Mouse (Mus musculus): ENCODE results near the gene Cyp2d22. TPM values are rescaled to one million over a fixed set of nuclear protein-coding genes. Genes with fewer than 3 reads are reported as not detected.
"Not testable (repeated sequence)": the region's sequence is repeated elsewhere in the genome, so short reads cannot be mapped to it uniquely, and the experiment has no call there.

Cyp2d22 gene
- polyA plus RNA-seq, 1 experiment from 2014 or later, result 5.5 TPM

- DNase-seq (peak; percentile 75), ATAC-seq (ENCODE audit: insufficient read depth) (no peak)
- Histone ChIP-seq H3K9me3 (ENCODE audit: low read depth, low read length) (no peaks in the 10 kb centered on the region), H3K36me3 (ENCODE audit: insufficient read depth) (no peaks in the 10 kb centered on the region; the same call in 1 of the 2 replicates), H3K4me2 (no peak overlapping the region), H3K27ac (ENCODE audit: low read depth) (peak overlapping the region; percentile 25), H3K4me1 (ENCODE audit: insufficient read depth) (peaks cover 3% of the 10 kb centered on the region; the same call in 1 of the 2 replicates), H3K4me3 (ENCODE audit: low read depth, low read length) (no peak overlapping the region), H3K9ac (no peak overlapping the region), H3K27me3 (ENCODE audit: insufficient read depth, low read length) (no peaks in the 10 kb centered on the region)
- no peak for TF ChIP-seq CTCF (IDR thresholded peaks at IDR 0.05; ENCODE audit: low read depth)
- 58% methylated on average over 17 of the region's 17 CpGs for WGBS
Observed at GRCm38 (mm10) chr15:82376393-82377138, 3.5 kb downstream of the Cyp2d22 start.

- H3K4me3 ChIP-seq (ENCODE audit: low read depth, low read length), result no peak overlapping the region
- H3K9me3 ChIP-seq (ENCODE audit: low read depth, low read length), result no peaks in the 10 kb centered on the region
- TF ChIP-seq CTCF (IDR thresholded peaks at IDR 0.05; ENCODE audit: low read depth), result no peak
- no peak overlapping the region for H3K9ac ChIP-seq
- no peak for DNase-seq
- ATAC-seq (ENCODE audit: insufficient read depth), result no peak
- WGBS, result 80% methylated on average over 9 of the region's 9 CpGs
- no peak overlapping the region for H3K27ac ChIP-seq (ENCODE audit: low read depth)
- H3K36me3 ChIP-seq (ENCODE audit: insufficient read depth), result no peaks in the 10 kb centered on the region; the same call in 1 of the 2 replicates
- no peak overlapping the region for H3K4me2 ChIP-seq
- H3K4me1 ChIP-seq (ENCODE audit: insufficient read depth), result peaks cover 3% of the 10 kb centered on the region; the same call in 1 of the 2 replicates
- H3K27me3 ChIP-seq (ENCODE audit: insufficient read depth, low read length), result no peaks in the 10 kb centered on the region
Observed at GRCm38 (mm10) chr15:82375855-82376254, 4.2 kb downstream of the Cyp2d22 start.

GRCm38 (mm10) chr15:82374437-82374836 lies 5.6 kb downstream of the Cyp2d22 start:
- ATAC-seq (ENCODE audit: insufficient read depth) (no peak), DNase-seq (no peak)
- WGBS, result 76% methylated on average over 5 of the region's 5 CpGs
- H3K27ac ChIP-seq (ENCODE audit: low read depth), result no peak overlapping the region
- peaks cover 3% of the 10 kb centered on the region; the same call in 1 of the 2 replicates for H3K4me1 ChIP-seq (ENCODE audit: insufficient read depth)
- H3K9me3 ChIP-seq (ENCODE audit: low read depth, low read length), result no peaks in the 10 kb centered on the region
- no peak overlapping the region for H3K4me3 ChIP-seq (ENCODE audit: low read depth, low read length)
- H3K9ac ChIP-seq, result no peak overlapping the region
- no peak for TF ChIP-seq CTCF (IDR thresholded peaks at IDR 0.05; ENCODE audit: low read depth)
- no peak overlapping the region for H3K4me2 ChIP-seq
- no peaks in the 10 kb centered on the region; the same call in 1 of the 2 replicates for H3K36me3 ChIP-seq (ENCODE audit: insufficient read depth)
- H3K27me3 ChIP-seq (ENCODE audit: insufficient read depth, low read length), result no peaks in the 10 kb centered on the region

GRCm38 (mm10) chr15:82372991-82373390 lies 7.1 kb downstream of the Cyp2d22 start:
- H3K4me2 ChIP-seq, result no peak overlapping the region
- H3K4me1 ChIP-seq (ENCODE audit: insufficient read depth), result no peaks in the 10 kb centered on the region
- H3K4me3 ChIP-seq (ENCODE audit: low read depth, low read length), result no peak overlapping the region
- H3K9me3 ChIP-seq (ENCODE audit: low read depth, low read length), result no peaks in the 10 kb centered on the region
- no peak for TF ChIP-seq CTCF (IDR thresholded peaks at IDR 0.05; ENCODE audit: low read depth)
- H3K27ac ChIP-seq (ENCODE audit: low read depth), result no peak overlapping the region
- no peaks in the 10 kb centered on the region for H3K27me3 ChIP-seq (ENCODE audit: insufficient read depth, low read length)
- WGBS, result 89% methylated on average over 5 of the region's 5 CpGs
- DNase-seq, result no peak
- H3K9ac ChIP-seq, result no peak overlapping the region
- ATAC-seq (ENCODE audit: insufficient read depth), result no peak
- no peaks in the 10 kb centered on the region; the same call in 1 of the 2 replicates for H3K36me3 ChIP-seq (ENCODE audit: insufficient read depth)

GRCm38 (mm10) chr15:82372446-82372845 lies 7.6 kb downstream of the Cyp2d22 start:
- no peak overlapping the region for H3K9ac ChIP-seq
- H3K4me3 ChIP-seq (ENCODE audit: low read depth, low read length), result no peak overlapping the region
- H3K9me3 ChIP-seq (ENCODE audit: low read depth, low read length), result no peaks in the 10 kb centered on the region
- H3K4me2 ChIP-seq, result no peak overlapping the region
- H3K27me3 ChIP-seq (ENCODE audit: insufficient read depth, low read length), result no peaks in the 10 kb centered on the region
- H3K36me3 ChIP-seq (ENCODE audit: insufficient read depth), result no peaks in the 10 kb centered on the region; the same call in 1 of the 2 replicates
- H3K4me1 ChIP-seq (ENCODE audit: insufficient read depth), result no peaks in the 10 kb centered on the region
- 87% methylated on average over 6 of the region's 6 CpGs for WGBS
- no peak overlapping the region for H3K27ac ChIP-seq (ENCODE audit: low read depth)
- DNase-seq, result no peak
- TF ChIP-seq CTCF (IDR thresholded peaks at IDR 0.05; ENCODE audit: low read depth), result no peak
- no peak for ATAC-seq (ENCODE audit: insufficient read depth)

- DNase-seq (no peak), ATAC-seq (ENCODE audit: insufficient read depth) (no peak)
- no peaks in the 10 kb centered on the region for H3K4me1 ChIP-seq (ENCODE audit: insufficient read depth)
- H3K9me3 ChIP-seq (ENCODE audit: low read depth, low read length), result no peaks in the 10 kb centered on the region
- H3K4me3 ChIP-seq (ENCODE audit: low read depth, low read length), result no peak overlapping the region
- H3K9ac ChIP-seq, result no peak overlapping the region
- no peaks in the 10 kb centered on the region; the same call in 1 of the 2 replicates for H3K36me3 ChIP-seq (ENCODE audit: insufficient read depth)
- no peaks in the 10 kb centered on the region for H3K27me3 ChIP-seq (ENCODE audit: insufficient read depth, low read length)
- no peak overlapping the region for H3K27ac ChIP-seq (ENCODE audit: low read depth)
- no peak for TF ChIP-seq CTCF (IDR thresholded peaks at IDR 0.05; ENCODE audit: low read depth)
- WGBS, result 72% methylated on average over 1 of the region's 1 CpGs
- H3K4me2 ChIP-seq, result no peak overlapping the region
Observed at GRCm38 (mm10) chr15:82368851-82369250, 11.2 kb downstream of the Cyp2d22 start.

- H3K27ac ChIP-seq (ENCODE audit: low read depth), result no peak overlapping the region
- no peaks in the 10 kb centered on the region for H3K9me3 ChIP-seq (ENCODE audit: low read depth, low read length)
- no peaks in the 10 kb centered on the region for H3K4me1 ChIP-seq (ENCODE audit: insufficient read depth)
- ATAC-seq (ENCODE audit: insufficient read depth) (no peak), DNase-seq (no peak)
- no peak for TF ChIP-seq CTCF (IDR thresholded peaks at IDR 0.05; ENCODE audit: low read depth)
- H3K4me2 ChIP-seq, result no peak overlapping the region
- WGBS, result 76% methylated on average over 4 of the region's 4 CpGs
- H3K36me3 ChIP-seq (ENCODE audit: insufficient read depth), result no peaks in the 10 kb centered on the region
- no peaks in the 10 kb centered on the region for H3K27me3 ChIP-seq (ENCODE audit: insufficient read depth, low read length)
- H3K4me3 ChIP-seq (ENCODE audit: low read depth, low read length), result no peak overlapping the region
- no peak overlapping the region for H3K9ac ChIP-seq
Observed at GRCm38 (mm10) chr15:82368146-82368545, 11.9 kb downstream of the Cyp2d22 start.

- H3K36me3 ChIP-seq (ENCODE audit: insufficient read depth); DNase-seq; H3K4me2 ChIP-seq; H3K9ac ChIP-seq; H3K27me3 ChIP-seq (ENCODE audit: insufficient read depth, low read length); H3K27ac ChIP-seq (ENCODE audit: low read depth); ATAC-seq (ENCODE audit: insufficient read depth); H3K4me3 ChIP-seq (ENCODE audit: low read depth, low read length); H3K4me1 ChIP-seq (ENCODE audit: insufficient read depth); H3K9me3 ChIP-seq (ENCODE audit: low read depth, low read length): not testable (repeated sequence)
- 11% methylated on average over 5 of the region's 9 CpGs for WGBS
Observed at GRCm38 (mm10) chr15:82364561-82364960, 15.5 kb downstream of the Cyp2d22 start.

GRCm38 (mm10) chr15:82363801-82364200 lies 16.3 kb downstream of the Cyp2d22 start:
- not testable (repeated sequence) for ATAC-seq (ENCODE audit: insufficient read depth); H3K4me3 ChIP-seq (ENCODE audit: low read depth, low read length); H3K36me3 ChIP-seq (ENCODE audit: insufficient read depth); H3K9me3 ChIP-seq (ENCODE audit: low read depth, low read length); H3K9ac ChIP-seq; DNase-seq; H3K27me3 ChIP-seq (ENCODE audit: insufficient read depth, low read length); H3K4me1 ChIP-seq (ENCODE audit: insufficient read depth); H3K27ac ChIP-seq (ENCODE audit: low read depth); H3K4me2 ChIP-seq
- WGBS, result 73% methylated on average over 7 of the region's 12 CpGs
